ENCODE assay signal across 8 mouse cellular contexts in the genomic region with DNA sequence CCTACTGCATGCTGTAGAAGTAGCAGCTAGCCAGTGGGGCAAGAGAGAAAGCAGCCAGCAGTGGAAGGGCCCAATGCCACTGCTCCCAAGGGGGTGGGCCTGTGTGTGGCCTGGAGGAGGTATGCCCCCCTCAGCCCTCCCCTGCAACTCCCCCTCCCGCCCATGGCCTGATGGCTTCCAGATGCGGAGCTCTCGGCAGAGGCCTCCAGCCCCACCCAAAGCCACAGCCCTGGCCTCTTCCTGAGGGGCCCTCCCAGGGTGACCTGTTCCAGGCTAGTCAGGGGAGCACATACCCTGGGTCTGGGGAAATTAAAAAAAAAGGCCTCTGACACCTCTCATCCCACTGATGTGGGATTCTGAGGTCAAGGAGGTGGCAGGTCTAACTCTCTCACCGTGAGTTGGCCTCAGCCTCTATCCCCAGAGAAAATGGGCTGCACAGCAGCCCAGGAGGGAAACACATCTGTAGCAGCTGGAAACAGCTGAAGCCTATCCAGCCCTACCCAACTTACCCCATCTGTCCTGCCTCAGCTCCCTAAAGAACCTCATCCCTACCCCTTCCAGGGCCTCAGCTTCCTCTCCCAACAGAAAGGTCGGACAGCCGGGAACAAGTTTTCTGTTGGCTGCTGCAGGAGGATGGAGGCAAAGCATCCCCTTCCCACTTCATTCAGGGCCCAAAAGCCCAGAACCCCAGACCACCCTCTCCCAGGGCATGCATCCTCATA. TPM values are rescaled to one million over a fixed set of nuclear protein-coding genes. Genes with fewer than 3 reads are reported as not detected.
DNase-seq lines count a peak whose midpoint lies in the region; ATAC-seq and TF ChIP-seq lines count a peak whose summit lies in the region.

No protein-coding gene starts in this region.

- ATAC-seq in midbrain, embryonic 11.5 days (ENCODE audit: low FRiP score), result no peak
- no peak for ATAC-seq in midbrain, embryonic 15.5 days (replicated peaks)
- peak; percentile 18; the same call in 1 of the 2 replicates for ATAC-seq in heart, postnatal 0 days (ENCODE audit: insufficient read depth, low read depth)
- ATAC-seq in liver, postnatal 0 days, result peak; percentile 63

- peak; percentile 84 for DNase-seq in midbrain, embryonic 11.5 days (ENCODE audit: low spot score, missing footprints)
- peak; percentile 68 for DNase-seq in embryo, embryonic 9.5 days (ENCODE audit: extremely low spot score)
- DNase-seq in heart, postnatal 0 days (ENCODE audit: low spot score), result no peak
- peak; percentile 67 for DNase-seq in liver, postnatal 0 days
- DNase-seq in adrenal gland, adult 2 months, result no peak
- no peak for DNase-seq in adrenal gland, postnatal 10 days
- DNase-seq in natural killer cell, adult 2 months (ENCODE audit: low spot score in 2 of 2), result no peak

- no peak for TF ChIP-seq CTCF in heart, postnatal 0 days (IDR thresholded peaks at IDR 0.05; ENCODE audit: low read depth)
- TF ChIP-seq CTCF in liver, postnatal 0 days (IDR thresholded peaks at IDR 0.05; ENCODE audit: low read depth), result no peak

- H3K9ac ChIP-seq in midbrain, embryonic 11.5 days (ENCODE audit: low read length), result 0 out of 2 replicates have a peak overlapping the region, but pooled peaks have one; percentile 9
- no peak overlapping the region for H3K9ac ChIP-seq in midbrain, embryonic 15.5 days
- peak overlapping the region; percentile 43 for H3K9ac ChIP-seq in heart, postnatal 0 days (replicated peaks; ENCODE audit: low read depth, low read length)
- H3K9ac ChIP-seq in liver, postnatal 0 days (replicated peaks), result peak overlapping the region; percentile 59

- H3K4me3 ChIP-seq in midbrain, embryonic 11.5 days (ENCODE audit: low read depth, low read length), result no peak overlapping the region
- no peak overlapping the region for H3K4me3 ChIP-seq in midbrain, embryonic 15.5 days
- no peak overlapping the region for H3K4me3 ChIP-seq in heart, postnatal 0 days (ENCODE audit: low read depth, low read length)
- peak overlapping the region; percentile 11; the same call in 1 of the 2 replicates for H3K4me3 ChIP-seq in liver, postnatal 0 days (ENCODE audit: low read depth, low read length)

- no peaks in the 10 kb centered on the region for H3K27me3 ChIP-seq in midbrain, embryonic 11.5 days (ENCODE audit: control insufficient read depth, insufficient read depth, low read length)
- no peaks in the 10 kb centered on the region for H3K27me3 ChIP-seq in midbrain, embryonic 15.5 days (replicated peaks)
- no peaks in the 10 kb centered on the region for H3K27me3 ChIP-seq in heart, postnatal 0 days (ENCODE audit: control insufficient read depth, insufficient read depth, low read length)
- H3K27me3 ChIP-seq in liver, postnatal 0 days (ENCODE audit: insufficient read depth, low read length), result no peaks in the 10 kb centered on the region

- TF ChIP-seq EP300 in heart, postnatal 0 days (IDR thresholded peaks at IDR 0.05; ENCODE audit: low read depth), result no peak
- no peak for TF ChIP-seq EP300 in liver, postnatal 0 days (IDR thresholded peaks at IDR 0.05; ENCODE audit: low read depth)

- peaks cover 11% of the 10 kb centered on the region for H3K4me1 ChIP-seq in midbrain, embryonic 11.5 days (ENCODE audit: control insufficient read depth, insufficient read depth, low read length)
- H3K4me1 ChIP-seq in midbrain, embryonic 15.5 days, result peaks cover 16% of the 10 kb centered on the region
- 0 out of 2 replicates have a peak, but pooled peaks cover 5% of the 10 kb centered on the region for H3K4me1 ChIP-seq in heart, postnatal 0 days (ENCODE audit: control insufficient read depth, insufficient read depth)
- peaks cover 47% of the 10 kb centered on the region for H3K4me1 ChIP-seq in liver, postnatal 0 days (ENCODE audit: insufficient read depth)

- peaks cover 4% of the 10 kb centered on the region; the same call in 1 of the 2 replicates for H3K36me3 ChIP-seq in midbrain, embryonic 11.5 days (ENCODE audit: control insufficient read depth, insufficient read depth, low read length)
- peaks cover 14% of the 10 kb centered on the region for H3K36me3 ChIP-seq in midbrain, embryonic 15.5 days (replicated peaks)
- peaks cover 7% of the 10 kb centered on the region; the same call in 1 of the 2 replicates for H3K36me3 ChIP-seq in heart, postnatal 0 days (replicated peaks; ENCODE audit: control insufficient read depth, insufficient read depth, low read length)
- peaks cover 19% of the 10 kb centered on the region; the same call in 1 of the 2 replicates for H3K36me3 ChIP-seq in liver, postnatal 0 days (replicated peaks; ENCODE audit: insufficient read depth, low read length)

- H3K4me2 ChIP-seq in midbrain, embryonic 11.5 days, result no peak overlapping the region
- H3K4me2 ChIP-seq in midbrain, embryonic 15.5 days, result no peak overlapping the region
- H3K4me2 ChIP-seq in heart, postnatal 0 days (ENCODE audit: low read depth, low read length), result no peak overlapping the region
- H3K4me2 ChIP-seq in liver, postnatal 0 days (ENCODE audit: low read depth, low read length), result peak overlapping the region; percentile 67

- no peaks in the 10 kb centered on the region for H3K9me3 ChIP-seq in midbrain, embryonic 11.5 days (ENCODE audit: control insufficient read depth, low read length)
- H3K9me3 ChIP-seq in midbrain, embryonic 15.5 days, result no peaks in the 10 kb centered on the region
- no peaks in the 10 kb centered on the region for H3K9me3 ChIP-seq in heart, postnatal 0 days (replicated peaks; ENCODE audit: control insufficient read depth, low read length)
- no peaks in the 10 kb centered on the region for H3K9me3 ChIP-seq in liver, postnatal 0 days (ENCODE audit: low read length)

- H3K27ac ChIP-seq in midbrain, embryonic 11.5 days (ENCODE audit: low read depth, low read length), result no peak overlapping the region
- no peak overlapping the region for H3K27ac ChIP-seq in midbrain, embryonic 15.5 days
- no peak overlapping the region for H3K27ac ChIP-seq in heart, postnatal 0 days (ENCODE audit: low read depth)
- H3K27ac ChIP-seq in liver, postnatal 0 days (ENCODE audit: low read depth), result peak overlapping the region; percentile 44

- 64% methylated on average over 6 of the region's 6 CpGs for WGBS in midbrain, embryonic 11.5 days
- 68% methylated on average over 6 of the region's 6 CpGs for WGBS in midbrain, embryonic 15.5 days
- WGBS in heart, postnatal 0 days, result 45% methylated on average over 6 of the region's 6 CpGs
- WGBS in liver, postnatal 0 days (ENCODE audit: insufficient replicate concordance), result 29% methylated on average over 6 of the region's 6 CpGs

RNA-seq across cellular contexts. Expression of a gene that starts 6.7 kb away (rescaled TPM):
- 18.2 and 18.9 TPM in 2 replicates for polyA plus RNA-seq in midbrain, embryonic 11.5 days (2014; fragmentation: Nextera tagmentation; extraction: Ambion mirVana)
- 8.1 and 8.4 TPM in 2 replicates for polyA plus RNA-seq in midbrain, embryonic 15.5 days (2015; fragmentation: Nextera tagmentation; extraction: Ambion mirVana)
- 2.6 and 6.3 TPM in 2 replicates for total RNA-seq in heart, postnatal 0 days (2014; rRNA removed; ENCODE audit: low replicate concordance)
- polyA plus RNA-seq in heart, postnatal 0 days (2015; fragmentation: Nextera tagmentation; extraction: Ambion mirVana), result 2.9 and 3.4 TPM in 2 replicates
- polyA plus RNA-seq in liver, postnatal 0 days (2015; fragmentation: Nextera tagmentation; extraction: Ambion mirVana), result 3.9 and 5.6 TPM in 2 replicates
- total RNA-seq in adrenal gland, adult 2 months (2021), result 1 to 10 TPM; 3.8 to 6.7 TPM
- 3.6 and 4.0 TPM in 2 replicates for polyA plus RNA-seq in adrenal gland, adult 2 months (2012; rRNA removed)
- total RNA-seq in adrenal gland, postnatal 10 days (2021), result 10 to 100 TPM in 1 of 2 experiments, 1 to 10 TPM in 1; 6.5 to 12.3 TPM

RNA-seq across cellular contexts. Expression of a gene that starts 11.4 kb away (rescaled TPM):
- 20.0 and 20.9 TPM in 2 replicates for polyA plus RNA-seq in midbrain, embryonic 11.5 days (2014; fragmentation: Nextera tagmentation; extraction: Ambion mirVana)
- 25.4 and 29.3 TPM in 2 replicates for polyA plus RNA-seq in midbrain, embryonic 15.5 days (2015; fragmentation: Nextera tagmentation; extraction: Ambion mirVana)
- total RNA-seq in heart, postnatal 0 days (2014; rRNA removed; ENCODE audit: low replicate concordance), result 910 and 974 TPM in 2 replicates
- 346 and 419 TPM in 2 replicates for polyA plus RNA-seq in heart, postnatal 0 days (2015; fragmentation: Nextera tagmentation; extraction: Ambion mirVana)
- polyA plus RNA-seq in liver, postnatal 0 days (2015; fragmentation: Nextera tagmentation; extraction: Ambion mirVana), result 1.00 and 3.0 TPM in 2 replicates
- total RNA-seq in adrenal gland, adult 2 months (2021), result 10 to 100 TPM in 1 of 2 experiments, 1 to 10 TPM in 1; 6.8 to 13.2 TPM
- polyA plus RNA-seq in adrenal gland, adult 2 months (2012; rRNA removed), result 0.35 and 0.57 TPM in 2 replicates
- total RNA-seq in adrenal gland, postnatal 10 days (2021), result 100 to 1,000 TPM in 1 of 2 experiments, 10 to 100 TPM in 1; 35.9 to 108 TPM

RNA-seq across cellular contexts. Expression of a gene that starts 41.5 kb away (rescaled TPM):
- polyA plus RNA-seq in midbrain, embryonic 11.5 days (2014; fragmentation: Nextera tagmentation; extraction: Ambion mirVana), result 16.6 and 27.2 TPM in 2 replicates
- polyA plus RNA-seq in midbrain, embryonic 15.5 days (2015; fragmentation: Nextera tagmentation; extraction: Ambion mirVana), result 12.3 and 17.3 TPM in 2 replicates
- total RNA-seq in heart, postnatal 0 days (2014; rRNA removed; ENCODE audit: low replicate concordance), result 25.3 and 25.4 TPM in 2 replicates
- polyA plus RNA-seq in heart, postnatal 0 days (2015; fragmentation: Nextera tagmentation; extraction: Ambion mirVana), result 11.2 and 11.8 TPM in 2 replicates
- 1.7 and 1.9 TPM in 2 replicates for polyA plus RNA-seq in liver, postnatal 0 days (2015; fragmentation: Nextera tagmentation; extraction: Ambion mirVana)
- total RNA-seq in adrenal gland, adult 2 months (2021), result 10 to 100 TPM; 17.3 to 27.4 TPM
- polyA plus RNA-seq in adrenal gland, adult 2 months (2012; rRNA removed), result 28.9 and 29.3 TPM in 2 replicates
- total RNA-seq in adrenal gland, postnatal 10 days (2021), result 10 to 100 TPM; 22.9 to 34.3 TPM

Comparison
In these comparisons a context has a peak if more than half of its experiments do, and no peak if none do; other contexts are left out.
1. ATAC-seq: peak in heart, postnatal 0 days (single experiment) and liver, postnatal 0 days (single experiment); none in midbrain, embryonic 11.5 days (single experiment) and midbrain, embryonic 15.5 days (single experiment).
2. DNase-seq: peak in midbrain, embryonic 11.5 days (single experiment), embryo, embryonic 9.5 days (single experiment) and liver, postnatal 0 days (single experiment); none in heart, postnatal 0 days (single experiment), adrenal gland, adult 2 months (single experiment), adrenal gland, postnatal 10 days (single experiment) and natural killer cell, adult 2 months (0 of 2).
3. RNA of a gene that starts 11.4 kb away (polyA plus RNA-seq): 346 to 419 TPM in heart, postnatal 0 days; 25.4 to 29.3 TPM in midbrain, embryonic 15.5 days, 20.0 to 20.9 TPM in midbrain, embryonic 11.5 days, 1.00 to 3.0 TPM in liver, postnatal 0 days and 0.35 to 0.57 TPM in adrenal gland, adult 2 months; every median in the first group is over 10 times any median in the second.